ENCODE assay signal across 32 mouse cellular contexts in the genomic region with DNA sequence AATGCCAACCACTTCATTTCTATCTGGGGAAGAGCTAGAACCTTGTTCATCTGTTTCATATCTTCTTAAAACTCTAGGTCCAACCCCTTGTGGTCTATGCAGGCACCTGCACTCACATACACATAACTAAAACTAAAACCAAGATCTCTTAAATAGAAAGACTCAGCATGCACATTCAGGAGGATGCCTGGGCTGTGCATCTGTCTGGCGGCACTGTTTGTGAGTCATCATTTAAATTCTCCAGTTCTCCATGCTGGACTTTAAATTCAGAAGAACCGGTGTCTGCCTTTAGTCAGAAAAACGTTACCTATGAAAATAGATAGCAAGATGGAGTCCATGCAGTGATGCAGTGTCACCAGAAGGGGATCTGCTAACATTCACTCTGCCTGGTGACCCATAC.
"Had no signal": no experiment of that assay in that cellular context is flagged by ENCODE, and none has a peak within 500 bp of the region (broad histone marks: within the 10 kb centered on the region; RNA-seq: fewer than 3 reads in every experiment).

No protein-coding gene starts in this region.

- H3K36me3 ChIP-seq: limb, embryonic 10.5 days; limb, embryonic 12.5 days; limb, embryonic 13.5 days; limb, embryonic 15.5 days; liver, embryonic 12.5 days; liver, embryonic 13.5 days; liver, embryonic 15.5 days; lung, embryonic 15.5 days; midbrain, embryonic 10.5 days; midbrain, embryonic 12.5 days; midbrain, embryonic 13.5 days; midbrain, embryonic 15.5 days; neural tube, embryonic 12.5 days; neural tube, embryonic 13.5 days had no signal

- H3K27ac ChIP-seq: limb, embryonic 10.5 days; limb, embryonic 12.5 days; limb, embryonic 13.5 days; limb, embryonic 15.5 days; liver, embryonic 12.5 days; liver, embryonic 13.5 days; liver, embryonic 14.5 days; liver, embryonic 15.5 days; lung, embryonic 15.5 days; macrophage; midbrain, embryonic 10.5 days; midbrain, embryonic 12.5 days; midbrain, embryonic 13.5 days; midbrain, embryonic 15.5 days; neural tube, embryonic 12.5 days; neural tube, embryonic 13.5 days had no signal

- H3K9ac ChIP-seq: limb, embryonic 12.5 days; limb, embryonic 13.5 days; limb, embryonic 15.5 days; liver, embryonic 12.5 days; liver, embryonic 13.5 days; liver, embryonic 14.5 days; liver, embryonic 15.5 days; liver, postnatal 0 days; lung, embryonic 14.5 days; lung, embryonic 15.5 days; midbrain, embryonic 12.5 days; midbrain, embryonic 13.5 days; midbrain, embryonic 15.5 days; neural tube, embryonic 12.5 days; neural tube, embryonic 13.5 days had no signal

- H3K27me3 ChIP-seq: limb, embryonic 12.5 days; limb, embryonic 13.5 days; limb, embryonic 15.5 days; liver, embryonic 12.5 days; liver, embryonic 13.5 days; liver, embryonic 15.5 days; lung, embryonic 15.5 days; megakaryocyte, embryonic 14.5 days; midbrain, embryonic 12.5 days; midbrain, embryonic 13.5 days; midbrain, embryonic 15.5 days; neural tube, embryonic 12.5 days; neural tube, embryonic 13.5 days had no signal

- ATAC-seq: liver, embryonic 12.5 days; liver, postnatal 0 days; lung, postnatal 0 days; midbrain, embryonic 13.5 days; midbrain, embryonic 15.5 days; midbrain, embryonic 16.5 days had no signal

- H3K4me1 ChIP-seq: limb, embryonic 10.5 days; liver, embryonic 12.5 days; liver, embryonic 13.5 days; liver, embryonic 15.5 days; lung, embryonic 15.5 days; midbrain, embryonic 10.5 days; midbrain, embryonic 12.5 days; midbrain, embryonic 13.5 days; midbrain, embryonic 15.5 days; neural tube, embryonic 12.5 days; neural tube, embryonic 13.5 days had no signal

- H3K4me3 ChIP-seq: limb, embryonic 10.5 days; limb, embryonic 12.5 days; limb, embryonic 13.5 days; limb, embryonic 15.5 days; liver, embryonic 12.5 days; liver, embryonic 13.5 days; liver, embryonic 15.5 days; lung, embryonic 15.5 days; megakaryocyte, embryonic 14.5 days; midbrain, embryonic 10.5 days; midbrain, embryonic 12.5 days; midbrain, embryonic 13.5 days; midbrain, embryonic 15.5 days; myocyte; neural tube, embryonic 12.5 days; neural tube, embryonic 13.5 days had no signal

- H3K4me2 ChIP-seq: limb, embryonic 12.5 days; limb, embryonic 13.5 days; limb, embryonic 15.5 days; liver, embryonic 11.5 days; liver, embryonic 12.5 days; liver, embryonic 13.5 days; liver, embryonic 15.5 days; lung, embryonic 14.5 days; lung, embryonic 15.5 days; midbrain, embryonic 11.5 days; midbrain, embryonic 12.5 days; midbrain, embryonic 13.5 days; midbrain, embryonic 15.5 days; neural tube, embryonic 12.5 days; neural tube, embryonic 13.5 days had no signal

- H3K9me3 ChIP-seq: limb, embryonic 10.5 days; limb, embryonic 12.5 days; limb, embryonic 13.5 days; limb, embryonic 15.5 days; liver, embryonic 12.5 days; liver, embryonic 13.5 days; liver, embryonic 15.5 days; lung, embryonic 15.5 days; megakaryocyte, embryonic 14.5 days; midbrain, embryonic 10.5 days; midbrain, embryonic 12.5 days; midbrain, embryonic 13.5 days; midbrain, embryonic 15.5 days; neural tube, embryonic 12.5 days; neural tube, embryonic 13.5 days had no signal

- DNase-seq: left cerebral cortex, postnatal 4 days; liver; liver, embryonic 13.5 days; liver, postnatal 0 days; lung, adult 18-20 months; lung, adult 2 months; lung, embryonic 14.5 days; lung, postnatal 10 days; lung, postnatal 14 days; lung, postnatal 36 days; midbrain, embryonic 14.5 days had no signal
